Mouse (Mus musculus) megakaryocyte, embryonic 14.5 days (primary cell): ENCODE measurements around the gene Gm37240.

Experiments used
- FLI1 ChIP-seq: IDR thresholded peaks from 2 replicates; pipeline ENCODE4 v1.6.1; 2012; ENCODE audit warnings: low read length, inconsistent platforms, mixed read lengths
- GATA1 ChIP-seq: IDR thresholded peaks from 3 replicates; pipeline ENCODE4 v1.6.1; 2012; ENCODE audit warnings: mixed read lengths, low read length, inconsistent platforms, borderline replicate concordance

GRCm38 (mm10) chr3:84603212-84603611 lies 1284.1 kb downstream of the Gm37240 start:
- TF ChIP-seq GATA1 = no peak
- no peak for TF ChIP-seq FLI1
